In the genomic region with DNA sequence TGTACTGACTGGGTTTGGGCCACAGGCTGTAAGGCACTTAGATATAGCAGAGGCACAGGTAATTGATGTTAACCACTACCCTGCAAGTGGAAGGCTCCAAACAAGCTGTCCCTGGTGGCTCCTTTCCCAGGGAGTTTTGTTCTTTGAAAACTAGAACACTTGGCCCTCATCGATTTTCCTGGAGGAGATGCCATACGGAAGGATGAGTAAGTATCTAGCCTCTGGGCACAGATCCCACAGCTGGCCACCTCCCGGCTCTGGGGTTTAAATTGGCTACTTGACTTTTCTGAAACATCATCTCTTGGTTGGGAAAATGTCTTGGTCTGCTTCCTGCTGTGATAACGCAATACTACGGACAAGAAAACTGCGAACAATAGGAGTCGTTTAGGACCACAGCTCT, we compare ENCODE assay signal across 10 mouse cellular contexts. TPM values are rescaled to one million over a fixed set of nuclear protein-coding genes. Genes with fewer than 3 reads are reported as not detected.
"Had no signal": no experiment of that assay in that cellular context is flagged by ENCODE, and none has a peak within 500 bp of the region (broad histone marks: within the 10 kb centered on the region; RNA-seq: fewer than 3 reads in every experiment).

No protein-coding gene starts in this region.

- ATAC-seq: midbrain, embryonic 16.5 days had no signal

- DNase-seq: kidney, postnatal 25 days; layer of hippocampus, postnatal 36 days; left cerebral cortex, postnatal 4 days; lung, adult 18-20 months; retina, postnatal 1 day; right cerebral cortex, postnatal 25 days; thymus, adult 2 months; thymus, postnatal 25 days had no signal

RNA-seq across cellular contexts. Expression of a gene that starts 25.0 kb away (rescaled TPM):
- total RNA-seq: megakaryocyte-erythroid progenitor cell, adult 5-6 weeks had no signal
